Mouse (Mus musculus) skeletal muscle tissue, adult 2 months (tissue): ENCODE measurements at regions not wholly inside any gene's neighbourhood (a gene's known extent, or its start where the extent isn't known, plus 50 kb on each side); places are given as distances from the start of the nearest gene placed in this dataset.

Source experiments
- DNase-seq: peaks from one replicate; pipeline ENCODE4 v3.0.0-alpha.2; 2012; ENCODE audit warnings: low read depth, low spot score

GRCm38 (mm10) chr14:60439106-60439505, 66.0 kb downstream of the Amer2 start:
- no peak for DNase-seq

GRCm38 (mm10) chr14:60443821-60444551, 70.9 kb downstream of the Amer2 start:
- no peak for DNase-seq

GRCm38 (mm10) chr14:60444552-60444937, 71.5 kb downstream of the Amer2 start:
- DNase-seq = no peak

- no peak for DNase-seq
Observed at GRCm38 (mm10) chr14:60446037-60446436, 73.0 kb downstream of the Amer2 start.

- no peak for DNase-seq
Observed at GRCm38 (mm10) chr14:60451216-60451615, 78.2 kb downstream of the Amer2 start.

- DNase-seq = no peak
Observed at GRCm38 (mm10) chr14:60451684-60452083, 78.6 kb downstream of the Amer2 start.

GRCm38 (mm10) chr14:60456767-60457166, 83.7 kb downstream of the Amer2 start:
- no peak for DNase-seq

GRCm38 (mm10) chr14:60484996-60485888, 112.2 kb downstream of the Amer2 start:
- DNase-seq = no peak

GRCm38 (mm10) chr14:60485889-60486274, 112.8 kb downstream of the Amer2 start:
- DNase-seq = no peak

GRCm38 (mm10) chr14:60486278-60486935, 113.3 kb downstream of the Amer2 start:
- DNase-seq = no peak

GRCm38 (mm10) chr14:60489111-60489510, 116.1 kb downstream of the Amer2 start:
- DNase-seq = no peak

GRCm38 (mm10) chr14:60490886-60491285, 117.8 kb downstream of the Amer2 start:
- no peak for DNase-seq

- no peak for DNase-seq
Observed at GRCm38 (mm10) chr14:60495441-60495840, 122.4 kb downstream of the Amer2 start.

- DNase-seq = no peak
Observed at GRCm38 (mm10) chr14:60502552-60502951, 129.5 kb downstream of the Amer2 start.

- DNase-seq = no peak
Observed at GRCm38 (mm10) chr14:60505066-60505465, 128.7 kb upstream of the Spata13 start.

GRCm38 (mm10) chr14:60506296-60506695, 127.5 kb upstream of the Spata13 start:
- DNase-seq = no peak

GRCm38 (mm10) chr14:60513560-60513959, 120.2 kb upstream of the Spata13 start:
- no peak for DNase-seq

GRCm38 (mm10) chr14:60515094-60515786, 118.6 kb upstream of the Spata13 start:
- no peak for DNase-seq

GRCm38 (mm10) chr14:60517891-60518290, 115.9 kb upstream of the Spata13 start:
- DNase-seq = no peak

- DNase-seq = no peak
Observed at GRCm38 (mm10) chr14:60523010-60523409, 110.8 kb upstream of the Spata13 start.

GRCm38 (mm10) chr14:60524869-60525268, 108.9 kb upstream of the Spata13 start:
- DNase-seq = no peak
